Mouse (Mus musculus) limb, embryonic 11.5 days (tissue): ENCODE data around the gene Tbc1d1. TPM values are rescaled to one million over a fixed set of nuclear protein-coding genes. Genes with fewer than 3 reads are reported as not detected.
A peak's percentile ranks its signal among the peaks of the same experiment; 100 is the strongest.

Experiments
- ATAC-seq: fragments of 200-750 bp; cut with Nextera tagmentation; 2 replicates; pipeline ENCODE4 v1.8.0; 2017; ENCODE audit warnings: low read depth; ENCODE audit not compliant: insufficient number of reproducible peaks, low FRiP score, low TSS enrichment
- DNase-seq: peaks from one replicate; pipeline ENCODE4 v3.0.0-alpha.2; 2015; ENCODE audit warnings: low spot score
- H3K27ac ChIP-seq: fragments of 300-500 bp; sonication (generic); replicated peaks from 2 replicates; pipeline ENCODE4 v1.5.1; 2014; ENCODE audit warnings: low read depth, mild to moderate bottlenecking, low read length
- H3K27me3 ChIP-seq: fragments of 300-500 bp; sonication (generic); 2 replicates; pipeline ENCODE4 v1.6.1; 2014; ENCODE audit warnings: mild to moderate bottlenecking, low read length, mixed read lengths; ENCODE audit not compliant: control insufficient read depth, insufficient read depth
- H3K36me3 ChIP-seq: fragments of 300-500 bp; sonication (generic); 2 replicates; pipeline ENCODE4 v1.6.1; 2014; ENCODE audit warnings: mild to moderate bottlenecking, low read length, moderate library complexity, mixed read lengths; ENCODE audit not compliant: control insufficient read depth, insufficient read depth
- H3K4me1 ChIP-seq: fragments of 300-500 bp; sonication (generic); 2 replicates; pipeline ENCODE4 v1.6.1; 2014; ENCODE audit warnings: low read length, mixed read lengths; ENCODE audit not compliant: control insufficient read depth, insufficient read depth
- H3K4me2 ChIP-seq: fragments of 300-500 bp; sonication (generic); 2 replicates; pipeline ENCODE4 v1.6.1; 2014; ENCODE audit warnings: low read depth, mild to moderate bottlenecking, moderate library complexity; ENCODE audit not compliant: severe bottlenecking
- H3K4me3 ChIP-seq: fragments of 300-500 bp; sonication (generic); 2 replicates; pipeline ENCODE4 v1.5.1; 2014; ENCODE audit warnings: low read depth, low read length
- H3K9ac ChIP-seq: fragments of 300-500 bp; sonication (generic); 2 replicates; pipeline ENCODE4 v1.6.1; 2014; ENCODE audit warnings: mild to moderate bottlenecking, low read length
- H3K9me3 ChIP-seq: fragments of 300-500 bp; sonication (generic); 2 replicates; pipeline ENCODE4 v1.6.1; 2016; ENCODE audit warnings: low read length; ENCODE audit not compliant: control insufficient read depth
- WGBS: fragments of 180-500 bp; shearing (Covaris S2); extraction: QIAGEN DNeasy Blood & Tissue Kit; methylation state at CpG from one replicate; pipeline ENCODE4 v1.1.7; 2014; 5-methylcytosine and 5-hydroxymethylcytosine counted together
- polyA plus RNA-seq: library from polyadenylated mRNA; unstranded; fragments of >200 nt; fragmentation: Nextera tagmentation; extraction: Ambion mirVana; gene quantifications from 2 replicates; pipeline ENCODE4 v1.2.1, GENCODE M21; 2014

The Tbc1d1 gene
- polyA plus RNA-seq, 1 experiment from 2014 or later = 31.9 TPM

DNA sequence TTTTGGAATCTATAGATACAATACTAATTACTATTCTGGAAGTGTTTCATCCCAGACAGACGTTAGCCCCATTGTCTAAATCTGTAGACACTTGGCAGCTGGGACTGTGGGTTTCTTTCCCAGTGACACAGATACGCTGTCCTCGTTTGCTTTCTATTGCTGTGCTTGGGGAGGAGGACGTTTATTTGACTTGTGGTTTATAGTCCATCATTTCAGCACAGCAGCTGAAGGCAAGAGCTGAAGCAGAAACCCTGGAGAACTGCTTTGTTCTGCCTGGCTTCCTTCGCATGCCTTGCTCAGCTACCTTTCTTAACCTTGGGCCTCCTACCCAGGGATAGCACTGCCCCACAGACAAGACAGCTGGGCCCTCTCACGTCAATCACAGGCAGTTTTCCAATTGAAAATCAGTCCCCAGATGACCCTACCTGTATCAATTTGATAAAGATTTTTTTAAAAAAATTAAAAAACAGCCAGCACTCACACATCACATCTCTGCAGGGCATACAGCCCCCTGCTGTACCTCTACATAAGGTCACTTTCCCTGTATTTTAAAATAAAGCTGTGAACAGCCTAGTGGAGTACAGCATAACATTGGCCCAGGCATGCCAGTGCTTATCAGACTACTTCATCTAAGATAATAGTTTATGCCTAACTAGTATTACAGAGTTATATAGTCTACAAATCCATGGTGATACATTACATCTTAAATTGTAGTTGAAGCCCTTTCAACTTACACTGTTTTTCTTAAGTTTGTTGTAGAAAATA lies 158.4 kb downstream of the Tbc1d1 start:
- WGBS = 57% methylated on average over 6 of the region's 6 CpGs
- ATAC-seq = no peak
- H3K27ac ChIP-seq = no peak overlapping the region

DNA sequence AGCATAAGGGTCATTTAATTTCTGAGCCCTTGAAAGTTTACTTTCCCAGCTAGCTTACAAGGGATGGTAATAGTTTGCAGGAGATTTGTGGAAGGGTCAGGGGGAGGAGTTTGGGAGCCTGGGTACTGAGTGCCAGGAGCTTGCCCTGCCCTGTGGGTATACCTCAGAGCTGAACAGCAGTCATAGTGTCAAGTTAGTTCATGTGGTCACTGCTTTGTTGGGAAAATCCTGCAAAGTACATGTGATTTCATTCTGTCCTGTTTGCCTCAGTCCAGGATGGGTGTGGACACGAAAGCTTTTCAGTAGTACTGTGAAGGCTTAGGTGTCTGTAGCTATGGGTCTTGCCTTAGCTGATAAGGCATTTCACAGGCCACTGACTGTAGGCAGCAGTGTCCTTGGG lies 159.0 kb downstream of the Tbc1d1 start:
- Histone ChIP-seq H3K36me3 (peaks cover 5% of the 10 kb centered on the region), H3K9ac (no peak overlapping the region), H3K4me2 (no peak overlapping the region), H3K4me1 (no peaks in the 10 kb centered on the region; the same call in 1 of the 2 replicates), H3K27ac (no peak overlapping the region), H3K4me3 (no peak overlapping the region), H3K9me3 (no peaks in the 10 kb centered on the region), H3K27me3 (no peaks in the 10 kb centered on the region)
- ATAC-seq (no peak), DNase-seq (no peak)
- WGBS = 96% methylated on average over 1 of the region's 1 CpGs

More for the DNA sequence above, 158.4 kb downstream of the Tbc1d1 start:
- Histone ChIP-seq H3K9ac (no peak overlapping the region), H3K4me1 (no peaks in the 10 kb centered on the region; the same call in 1 of the 2 replicates), H3K27me3 (no peaks in the 10 kb centered on the region), H3K4me2 (no peak overlapping the region), H3K36me3 (peaks cover 5% of the 10 kb centered on the region), H3K9me3 (no peaks in the 10 kb centered on the region), H3K4me3 (no peak overlapping the region)
- DNase-seq = no peak

- H3K4me2 ChIP-seq = no peak overlapping the region
- no peak for ATAC-seq
- H3K9me3 ChIP-seq = no peaks in the 10 kb centered on the region
- no peak overlapping the region for H3K27ac ChIP-seq
- H3K36me3 ChIP-seq = no peaks in the 10 kb centered on the region
- no peak overlapping the region for H3K4me3 ChIP-seq
- H3K27me3 ChIP-seq = no peaks in the 10 kb centered on the region
- H3K4me1 ChIP-seq = peaks cover 4% of the 10 kb centered on the region; the same call in 1 of the 2 replicates
- no peak overlapping the region for H3K9ac ChIP-seq
- DNase-seq = no peak
- WGBS = 83% methylated on average over 4 of the region's 4 CpGs
Observed at GRCm38 (mm10) chr5:64323286-64323685, 167.2 kb downstream of the Tbc1d1 start.

DNA sequence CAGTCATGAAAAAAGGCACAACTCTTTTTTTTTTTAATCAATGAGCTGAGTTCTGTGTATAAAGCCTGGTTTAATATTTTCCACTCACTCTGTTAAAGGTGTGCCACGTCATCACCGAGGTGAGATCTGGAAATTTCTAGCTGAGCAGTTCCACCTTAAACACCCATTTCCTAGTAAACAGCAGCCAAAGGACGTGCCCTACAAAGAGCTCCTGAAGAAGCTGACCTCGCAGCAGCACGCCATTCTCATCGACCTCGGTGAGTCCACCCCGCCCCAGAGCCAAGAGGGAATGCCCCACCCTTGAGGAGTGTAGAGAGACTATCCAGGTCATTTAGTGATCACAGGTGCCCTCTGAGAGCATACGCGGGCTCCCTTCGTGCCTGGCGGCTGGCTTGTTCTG lies 168.2 kb downstream of the Tbc1d1 start:
- H3K9me3 ChIP-seq = no peaks in the 10 kb centered on the region
- DNase-seq = no peak
- H3K4me2 ChIP-seq = no peak overlapping the region
- 94% methylated on average over 12 of the region's 12 CpGs for WGBS
- H3K27me3 ChIP-seq = no peaks in the 10 kb centered on the region
- no peak for ATAC-seq
- H3K4me3 ChIP-seq = no peak overlapping the region
- 0 out of 2 replicates have a peak, but pooled peaks cover 2% of the 10 kb centered on the region for H3K36me3 ChIP-seq
- peaks cover 4% of the 10 kb centered on the region; the same call in 1 of the 2 replicates for H3K4me1 ChIP-seq
- H3K27ac ChIP-seq = no peak overlapping the region
- H3K9ac ChIP-seq = no peak overlapping the region

DNA sequence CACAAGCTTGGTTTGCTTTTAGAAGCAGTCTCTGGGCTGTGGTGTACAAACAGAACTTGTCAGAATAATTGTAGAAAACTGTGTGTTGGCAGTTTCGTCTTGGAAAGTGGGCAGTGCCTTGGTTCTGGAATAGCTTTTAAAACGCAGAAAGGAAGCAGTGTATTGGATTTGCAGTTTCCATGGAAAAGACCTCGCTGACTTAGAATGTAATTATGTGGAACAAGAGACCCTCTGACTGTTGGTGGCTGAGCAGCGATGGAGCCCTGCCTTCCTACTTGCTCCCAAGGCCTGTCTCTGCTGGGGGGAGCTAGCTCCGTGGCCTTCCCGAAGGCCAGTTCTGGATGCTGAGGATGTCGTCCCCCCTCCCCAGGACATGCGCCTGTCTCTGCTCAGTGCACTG lies 168.8 kb downstream of the Tbc1d1 start:
- Histone ChIP-seq H3K9ac (no peak overlapping the region), H3K4me1 (peaks cover 4% of the 10 kb centered on the region; the same call in 1 of the 2 replicates), H3K27me3 (no peaks in the 10 kb centered on the region), H3K4me3 (no peak overlapping the region), H3K27ac (no peak overlapping the region), H3K9me3 (no peaks in the 10 kb centered on the region), H3K36me3 (0 out of 2 replicates have a peak, but pooled peaks cover 2% of the 10 kb centered on the region), H3K4me2 (no peak overlapping the region)
- ATAC-seq = no peak
- no peak for DNase-seq
- WGBS = 87% methylated on average over 8 of the region's 8 CpGs

- H3K9ac ChIP-seq = no peak overlapping the region
- 0 out of 2 replicates have a peak, but pooled peaks cover 2% of the 10 kb centered on the region for H3K36me3 ChIP-seq
- H3K4me3 ChIP-seq = no peak overlapping the region
- no peak overlapping the region for H3K4me2 ChIP-seq
- no peaks in the 10 kb centered on the region for H3K27me3 ChIP-seq
- H3K4me1 ChIP-seq = peaks cover 4% of the 10 kb centered on the region; the same call in 1 of the 2 replicates
- H3K9me3 ChIP-seq = no peaks in the 10 kb centered on the region
- DNase-seq (no peak), ATAC-seq (no peak)
- 87% methylated on average over 5 of the region's 5 CpGs for WGBS
- no peak overlapping the region for H3K27ac ChIP-seq
Observed at GRCm38 (mm10) chr5:64325741-64326355, 169.7 kb downstream of the Tbc1d1 start.

GRCm38 (mm10) chr5:64326427-64327181 lies 170.5 kb downstream of the Tbc1d1 start:
- H3K36me3 ChIP-seq = 0 out of 2 replicates have a peak, but pooled peaks cover 2% of the 10 kb centered on the region
- H3K4me2 ChIP-seq = no peak overlapping the region
- H3K27ac ChIP-seq = no peak overlapping the region
- DNase-seq (no peak), ATAC-seq (no peak)
- WGBS = 70% methylated on average over 7 of the region's 7 CpGs
- H3K4me3 ChIP-seq = no peak overlapping the region
- 0 out of 2 replicates have a peak overlapping the region, but pooled peaks have one; percentile 9 for H3K9ac ChIP-seq
- H3K27me3 ChIP-seq = no peaks in the 10 kb centered on the region
- peaks cover 4% of the 10 kb centered on the region; the same call in 1 of the 2 replicates for H3K4me1 ChIP-seq
- no peaks in the 10 kb centered on the region for H3K9me3 ChIP-seq
